Mouse (Mus musculus) MEL (cell line): ENCODE measurements at regions not wholly inside any gene's neighbourhood (a gene's known extent, or its start where the extent isn't known, plus 50 kb on each side); places are given as distances from the start of the nearest gene placed in this dataset.

Experiments used
- DNase-seq: peaks from one replicate; pipeline ENCODE4 v3.0.0; 2011; ENCODE audit warnings: low read depth, low spot score
- H3K27ac ChIP-seq: 2 replicates; pipeline ENCODE4 v1.5.1; 2012; ENCODE audit warnings: low read depth, mild to moderate bottlenecking, control low read depth, low read length, moderate library complexity; ENCODE audit not compliant: control insufficient read depth
- H3K27me3 ChIP-seq, 2 experiments: fragments of 150-350 bp in 1 of 2; sonication (generic) in 1 of 2; 2 replicates each; pipeline ENCODE4 v1.6.1; 2012; ENCODE audit warnings: low read length in 2 of 2, mild to moderate bottlenecking in 2 of 2, improper control_type of control experiment in 1 of 2, moderate library complexity in 1 of 2; ENCODE audit not compliant: insufficient read depth in 2 of 2, control insufficient read depth in 1 of 2
- H3K36me3 ChIP-seq, 2 experiments: 2 replicates each; pipeline ENCODE4 v1.6.1; 2012 to 2014; ENCODE audit warnings: low read length in 2 of 2, improper control_type of control experiment in 1 of 2, inconsistent platforms in 1 of 2, mild to moderate bottlenecking in 1 of 2; ENCODE audit not compliant: insufficient read depth in 2 of 2, control insufficient read depth in 1 of 2
- H3K4me1 ChIP-seq, 2 experiments: fragments of 150-350 bp in 1 of 2; sonication (generic) in 1 of 2; 2 replicates each; pipeline ENCODE4 v1.6.1; 2012; ENCODE audit warnings: low read length in 2 of 2, improper control_type of control experiment in 1 of 2, mild to moderate bottlenecking in 1 of 2; ENCODE audit not compliant: insufficient read depth in 2 of 2, control insufficient read depth in 1 of 2
- H3K4me3 ChIP-seq, 2 experiments: fragments of 150-350 bp in 1 of 2; sonication (generic) in 1 of 2; 2 replicates each; pipeline ENCODE4 v1.5.1; 2012; ENCODE audit warnings: low read depth in 2 of 2, low read length in 2 of 2, mild to moderate bottlenecking in 2 of 2, moderate library complexity in 2 of 2, control low read depth in 1 of 2, improper control_type of control experiment in 1 of 2; ENCODE audit not compliant: control insufficient read depth in 1 of 2, insufficient read depth in 1 of 2
- H3K79me2 ChIP-seq: 2 replicates; pipeline ENCODE4 v1.6.1; 2012; ENCODE audit warnings: mild to moderate bottlenecking, low read length, moderate library complexity; ENCODE audit not compliant: control insufficient read depth, poor library complexity, insufficient read depth
- H3K9ac ChIP-seq: 2 replicates; pipeline ENCODE4 v1.6.1; 2012; ENCODE audit warnings: low read depth, mild to moderate bottlenecking, control low read depth, low read length, moderate library complexity; ENCODE audit not compliant: control insufficient read depth, poor library complexity, severe bottlenecking
- H3K9me3 ChIP-seq: fragments of 150-350 bp; sonication (generic); replicated peaks from 2 replicates; pipeline ENCODE4 v1.6.1; 2012; ENCODE audit warnings: mild to moderate bottlenecking, low read length, improper control_type of control experiment, moderate library complexity; ENCODE audit not compliant: insufficient read depth
- EP300 ChIP-seq, 2 experiments: IDR thresholded peaks; 2 replicates each; pipeline ENCODE4 v1.6.1; 2011; ENCODE audit warnings: improper control_type of control experiment in 2 of 2, low read length in 2 of 2, low read depth in 1 of 2, mild to moderate bottlenecking in 1 of 2
- ETS1 ChIP-seq: IDR thresholded peaks from 2 replicates; pipeline ENCODE4 v1.6.1; 2012; ENCODE audit warnings: low read depth, mild to moderate bottlenecking, inconsistent platforms, low read length, improper control_type of control experiment, moderate library complexity
- GATA1 ChIP-seq: IDR thresholded peaks from 2 replicates; pipeline ENCODE4 v1.6.1; 2011; ENCODE audit warnings: low read depth, low read length, improper control_type of control experiment
- JUND ChIP-seq: IDR thresholded peaks from 2 replicates; pipeline ENCODE4 v1.6.1; 2011; ENCODE audit warnings: low read depth, mild to moderate bottlenecking, improper control_type of control experiment, low read length
- KAT2A ChIP-seq: conservative IDR thresholded peaks from 2 replicates; pipeline ENCODE4 v1.6.1; 2012; ENCODE audit warnings: low read depth, low read length, improper control_type of control experiment, inconsistent platforms
- MAFK ChIP-seq: IDR thresholded peaks from 2 replicates; pipeline ENCODE4 v1.6.1; 2011; ENCODE audit warnings: low read depth, mild to moderate bottlenecking, low read length, improper control_type of control experiment, borderline replicate concordance
- MXI1 ChIP-seq: IDR thresholded peaks from 2 replicates; pipeline ENCODE4 v1.6.1; 2011; ENCODE audit warnings: mild to moderate bottlenecking, low read depth, low read length, improper control_type of control experiment
- MYB ChIP-seq: IDR thresholded peaks from 2 replicates; pipeline ENCODE4 v1.6.1; 2011; ENCODE audit warnings: mild to moderate bottlenecking, low read depth, low read length, improper control_type of control experiment
- POLR2A ChIP-seq, 2 experiments: IDR thresholded peaks; 2 replicates each; pipeline ENCODE4 v1.6.1; 2011 to 2012; ENCODE audit warnings: low read length in 2 of 2, mild to moderate bottlenecking in 2 of 2, control low read depth in 1 of 2, improper control_type of control experiment in 1 of 2, low read depth in 1 of 2, moderate library complexity in 1 of 2; ENCODE audit not compliant: control insufficient read depth in 1 of 2, insufficient read depth in 1 of 2, poor library complexity in 1 of 2
- POLR2AphosphoS2 ChIP-seq: IDR thresholded peaks from 2 replicates; pipeline ENCODE4 v1.6.1; 2011; ENCODE audit warnings: low read length, improper control_type of control experiment
- RCOR1 ChIP-seq: IDR thresholded peaks from 2 replicates; pipeline ENCODE4 v1.6.1; 2012; ENCODE audit warnings: low read depth, mild to moderate bottlenecking, inconsistent platforms, low read length, improper control_type of control experiment
- SIN3A ChIP-seq: IDR thresholded peaks from 2 replicates; pipeline ENCODE4 v1.6.1; 2012; ENCODE audit warnings: low read length, improper control_type of control experiment, inconsistent platforms
- SMC3 ChIP-seq: IDR thresholded peaks from 2 replicates; pipeline ENCODE4 v1.6.1; 2011; ENCODE audit warnings: low read depth, low read length, improper control_type of control experiment
- TCF12 ChIP-seq: IDR thresholded peaks from 2 replicates; pipeline ENCODE4 v1.6.1; 2014; ENCODE audit warnings: low read depth, mild to moderate bottlenecking, inconsistent platforms, low read length, improper control_type of control experiment, moderate library complexity
- UBTF ChIP-seq: IDR thresholded peaks from 2 replicates; pipeline ENCODE4 v1.6.1; 2012; ENCODE audit warnings: low read depth, mild to moderate bottlenecking, inconsistent platforms, low read length, improper control_type of control experiment, moderate library complexity, borderline replicate concordance; ENCODE audit not compliant: insufficient read depth
- USF2 ChIP-seq, 2 experiments: IDR thresholded peaks; 2 replicates each; pipeline ENCODE4 v1.6.1; 2011 to 2012; ENCODE audit warnings: improper control_type of control experiment in 2 of 2, low read length in 2 of 2, borderline replicate concordance in 1 of 2, inconsistent platforms in 1 of 2, low read depth in 1 of 2, mild to moderate bottlenecking in 1 of 2; ENCODE audit not compliant: insufficient read depth in 1 of 2
- ZKSCAN1 ChIP-seq: IDR thresholded peaks from 2 replicates; pipeline ENCODE4 v1.6.1; 2012; ENCODE audit warnings: low read depth, mild to moderate bottlenecking, inconsistent platforms, low read length, improper control_type of control experiment, moderate library complexity

DNA sequence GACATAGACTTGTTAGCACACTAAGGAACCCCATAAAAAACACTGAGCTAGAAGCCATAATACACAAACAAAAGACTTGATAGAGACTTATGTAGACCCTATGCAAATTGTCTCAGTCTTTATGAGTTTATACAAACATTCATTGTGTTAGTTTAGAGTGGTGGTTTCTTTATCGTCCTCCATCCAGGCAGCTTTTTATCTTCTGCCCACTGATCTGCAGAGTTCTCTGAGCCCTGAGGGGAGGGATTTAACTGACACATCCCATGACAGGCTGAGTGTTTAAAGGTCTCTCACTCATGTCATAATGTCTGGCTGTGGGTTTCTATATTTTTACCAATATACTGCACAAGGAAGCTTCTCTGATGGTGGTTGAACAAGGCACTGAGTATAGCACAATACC lies 175.7 kb upstream of the Sema3d start:
- DNase-seq = peak; percentile 49
- Histone ChIP-seq H3K36me3 (peaks cover 0 to 6% of the 10 kb centered on the region in 2 experiments; a peak in 2 of 4 replicates), H3K27me3 (no peaks in the 10 kb centered on the region), H3K4me3 (no peak overlapping the region), H3K27ac (no peak overlapping the region), H3K9me3 (no peaks in the 10 kb centered on the region), H3K4me1 (peaks cover 0 to 6% of the 10 kb centered on the region in 2 experiments; a peak in 3 of 4 replicates), H3K79me2 (no peaks in the 10 kb centered on the region), H3K9ac (no peak overlapping the region)
- TF ChIP-seq KAT2A (no peak), USF2 (IDR thresholded peaks at IDR 0.05; ENCODE audit: borderline replicate concordance in 1 of 2, insufficient read depth in 1 of 2, low read depth in 1 of 2, low read length in 2 of 2) (no peak), GATA1 (peak; percentile 73), EP300 (IDR thresholded peaks at IDR 0.05; ENCODE audit: low read depth in 1 of 2, low read length in 2 of 2) (peak; percentile 39 to 76), ZKSCAN1 (no peak), MYB (no peak), TCF12 (peak; percentile 86), ETS1 (peak; percentile 59), RCOR1 (peak; percentile 47; the same call in 1 of the 2 replicates), SMC3 (no peak), MXI1 (0 out of 2 replicates have a peak, but pooled peaks have one; percentile 43), UBTF (no peak), JUND (no peak), SIN3A (no peak)

GRCm38 (mm10) chr5:12209631-12210030 lies 173.6 kb upstream of the Sema3d start:
- Histone ChIP-seq H3K36me3 (peaks cover 0 to 6% of the 10 kb centered on the region in 2 experiments; a peak in 2 of 4 replicates), H3K4me1 (peaks cover 0 to 6% of the 10 kb centered on the region in 2 experiments; a peak in 3 of 4 replicates)

More at GRCm38 (mm10) chr5:12209631-12210030, 173.6 kb upstream of the Sema3d start:
- H3K4me3 ChIP-seq = no peak overlapping the region
- H3K27me3 ChIP-seq = no peaks in the 10 kb centered on the region
- TF ChIP-seq MXI1 (no peak), POLR2A (IDR thresholded peaks at IDR 0.05; ENCODE audit: control insufficient read depth in 1 of 2, insufficient read depth in 1 of 2, low read depth in 1 of 2, low read length in 2 of 2, poor library complexity in 1 of 2) (no peak), UBTF (no peak), POLR2AphosphoS2 (no peak), MAFK (no peak), ZKSCAN1 (no peak), MYB (no peak)
- no peaks in the 10 kb centered on the region for H3K79me2 ChIP-seq
- H3K27ac ChIP-seq = no peak overlapping the region
- H3K9ac ChIP-seq = no peak overlapping the region
- DNase-seq = no peak
- H3K9me3 ChIP-seq = no peaks in the 10 kb centered on the region
